Mouse (Mus musculus) forebrain, postnatal 0 days (tissue): ENCODE measurements at regions not wholly inside any gene's neighbourhood (a gene's known extent, or its start where the extent isn't known, plus 50 kb on each side); places are given as distances from the start of the nearest gene placed in this dataset.

Experiments used
- ATAC-seq: fragments of 200-750 bp; cut with Nextera tagmentation; 2 replicates; pipeline ENCODE4 v1.8.0; 2017; ENCODE audit warnings: mild to moderate bottlenecking, moderate library complexity
- DNase-seq: peaks from one replicate; pipeline ENCODE4 v3.0.0-alpha.2; 2015
- H3K27ac ChIP-seq: fragments of 300-500 bp; sonication (generic); 2 replicates; pipeline ENCODE4 v1.5.1; 2014; ENCODE audit warnings: low read depth, mild to moderate bottlenecking, antibody characterized with exemption, low read length, moderate library complexity, mixed read lengths
- H3K27me3 ChIP-seq: fragments of 300-500 bp; sonication (generic); 2 replicates; pipeline ENCODE4 v1.6.1; 2014; ENCODE audit warnings: mild to moderate bottlenecking, low read length, mixed read lengths; ENCODE audit not compliant: insufficient read depth
- H3K36me3 ChIP-seq: fragments of 300-500 bp; sonication (generic); 2 replicates; pipeline ENCODE4 v1.6.1; 2014; ENCODE audit warnings: mild to moderate bottlenecking, moderate library complexity; ENCODE audit not compliant: insufficient read depth
- H3K4me1 ChIP-seq: fragments of 300-500 bp; sonication (generic); 2 replicates; pipeline ENCODE4 v1.6.1; 2014; ENCODE audit warnings: antibody characterized with exemption; ENCODE audit not compliant: insufficient read depth
- H3K4me2 ChIP-seq: fragments of 300-500 bp; sonication (generic); 2 replicates; pipeline ENCODE4 v1.6.1; 2014; ENCODE audit warnings: low read depth, mild to moderate bottlenecking, moderate library complexity
- H3K4me3 ChIP-seq: fragments of 300-500 bp; sonication (generic); 2 replicates; pipeline ENCODE4 v1.5.1; 2014; ENCODE audit warnings: low read depth, low read length, mixed read lengths
- H3K9ac ChIP-seq: fragments of 300-500 bp; sonication (generic); 2 replicates; pipeline ENCODE4 v1.6.1; 2014; ENCODE audit warnings: mild to moderate bottlenecking
- H3K9me3 ChIP-seq: fragments of 300-500 bp; sonication (generic); 2 replicates; pipeline ENCODE4 v1.6.1; 2016; ENCODE audit warnings: low read length
- CTCF ChIP-seq: sonication (generic); IDR thresholded peaks from 2 replicates; pipeline ENCODE4 v1.5.1; 2016; ENCODE audit warnings: antibody characterized with exemption, control low read depth, low read depth
- WGBS: fragments of 180-500 bp; shearing (Covaris S2); extraction: QIAGEN DNeasy Blood & Tissue Kit; methylation state at CpG from one replicate; pipeline ENCODE4 v1.1.7; 2014; 5-methylcytosine and 5-hydroxymethylcytosine counted together

DNA sequence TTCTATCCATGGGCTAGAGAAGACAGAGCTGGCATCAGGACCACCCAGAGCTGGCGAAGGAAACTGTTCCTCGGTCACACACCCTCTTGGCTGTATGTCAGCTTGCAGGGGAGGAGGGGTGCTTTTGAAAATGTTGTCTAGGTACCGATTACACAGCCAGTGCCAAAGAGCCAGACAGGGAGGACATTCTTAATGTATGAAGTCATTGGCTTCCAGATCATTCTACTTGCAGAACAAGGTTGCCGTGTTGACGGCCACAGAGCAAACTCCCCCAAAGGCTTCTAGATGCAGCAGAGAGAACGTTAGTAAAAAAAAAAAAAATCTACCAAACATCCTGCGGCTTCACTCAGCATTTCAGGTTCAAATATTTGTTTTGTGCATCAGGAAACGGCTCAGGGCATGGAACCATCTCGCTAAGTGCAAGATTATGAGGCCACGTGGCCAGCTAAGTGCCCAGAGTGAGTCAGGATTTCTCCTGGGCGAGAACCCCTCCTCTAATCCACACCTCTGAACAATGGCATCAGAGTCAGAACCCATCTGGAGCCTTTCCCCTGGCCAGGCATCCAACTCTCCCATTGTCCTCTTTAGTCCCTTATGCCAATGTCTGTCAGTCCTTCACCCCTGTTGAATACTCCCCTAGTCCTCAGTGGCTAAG lies 80.1 kb upstream of the Ubl3 start:
- WGBS: 33% methylated on average over 11 of the region's 11 CpGs

DNA sequence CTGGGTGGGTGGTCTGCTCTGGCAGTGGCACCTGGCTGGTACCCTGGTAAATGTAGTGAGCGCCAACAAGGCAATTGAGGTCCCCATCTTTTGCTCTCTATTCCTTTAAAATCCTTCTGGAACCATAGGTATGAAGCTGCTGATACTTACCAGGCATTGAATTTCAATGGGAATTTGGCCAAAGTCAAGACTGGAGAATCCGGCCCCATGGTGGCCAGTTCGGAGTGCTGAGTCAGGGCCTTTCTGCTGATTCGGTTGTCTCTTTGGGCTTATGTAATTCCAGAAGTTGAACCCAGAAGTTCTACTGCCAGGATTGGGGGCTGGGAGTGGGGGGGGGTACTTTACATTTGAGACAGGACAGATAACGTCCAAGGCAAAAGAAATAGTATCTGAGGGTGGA lies 79.0 kb upstream of the Ubl3 start:
- WGBS: 85% methylated on average over 5 of the region's 5 CpGs
- TF ChIP-seq CTCF: no peak
- ATAC-seq: no peak

More for the DNA sequence above, 80.1 kb upstream of the Ubl3 start:
- H3K4me3 ChIP-seq: no peak overlapping the region
- no peak overlapping the region for H3K4me2 ChIP-seq
- TF ChIP-seq CTCF: no peak
- H3K36me3 ChIP-seq: no peaks in the 10 kb centered on the region
- H3K27me3 ChIP-seq: no peaks in the 10 kb centered on the region
- no peak overlapping the region for H3K9ac ChIP-seq
- no peak for DNase-seq
- peak; percentile 29; the same call in 1 of the 2 replicates for ATAC-seq
- H3K27ac ChIP-seq: no peak overlapping the region
- H3K9me3 ChIP-seq: no peaks in the 10 kb centered on the region
- H3K4me1 ChIP-seq: no peaks in the 10 kb centered on the region

DNA sequence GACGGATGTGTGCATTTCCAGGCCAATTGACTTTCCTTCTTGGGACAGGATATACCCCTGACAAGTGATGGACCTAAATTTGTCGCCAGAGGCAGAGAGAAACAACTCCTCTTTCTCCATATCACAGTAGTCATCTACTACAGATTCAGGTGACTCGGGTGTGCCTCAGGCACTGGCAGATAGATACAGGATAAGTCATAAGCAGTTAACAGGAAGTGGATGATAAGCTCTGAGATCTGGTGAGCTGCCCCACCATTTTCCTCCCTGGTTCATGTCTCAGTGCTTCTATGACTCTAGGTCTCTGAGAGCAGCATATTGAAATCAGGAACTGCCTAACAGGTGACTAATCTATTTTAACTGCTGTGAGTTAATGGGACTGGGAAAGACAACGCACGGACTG lies 73.4 kb upstream of the Ubl3 start:
- Histone ChIP-seq H3K27ac (0 out of 2 replicates have a peak overlapping the region, but pooled peaks have one; percentile 11), H3K9me3 (no peaks in the 10 kb centered on the region), H3K9ac (no peak overlapping the region), H3K4me3 (no peak overlapping the region), H3K4me1 (no peaks in the 10 kb centered on the region), H3K4me2 (no peak overlapping the region), H3K36me3 (no peaks in the 10 kb centered on the region), H3K27me3 (no peaks in the 10 kb centered on the region)
- ATAC-seq (no peak), DNase-seq (no peak)
- TF ChIP-seq CTCF: no peak
- WGBS: 94% methylated on average over 5 of the region's 5 CpGs

More for the DNA sequence above, 79.0 kb upstream of the Ubl3 start:
- Histone ChIP-seq H3K4me2 (no peak overlapping the region), H3K4me1 (no peaks in the 10 kb centered on the region), H3K4me3 (no peak overlapping the region), H3K27ac (no peak overlapping the region), H3K27me3 (no peaks in the 10 kb centered on the region), H3K9ac (no peak overlapping the region), H3K9me3 (no peaks in the 10 kb centered on the region), H3K36me3 (no peaks in the 10 kb centered on the region)
- DNase-seq: no peak

DNA sequence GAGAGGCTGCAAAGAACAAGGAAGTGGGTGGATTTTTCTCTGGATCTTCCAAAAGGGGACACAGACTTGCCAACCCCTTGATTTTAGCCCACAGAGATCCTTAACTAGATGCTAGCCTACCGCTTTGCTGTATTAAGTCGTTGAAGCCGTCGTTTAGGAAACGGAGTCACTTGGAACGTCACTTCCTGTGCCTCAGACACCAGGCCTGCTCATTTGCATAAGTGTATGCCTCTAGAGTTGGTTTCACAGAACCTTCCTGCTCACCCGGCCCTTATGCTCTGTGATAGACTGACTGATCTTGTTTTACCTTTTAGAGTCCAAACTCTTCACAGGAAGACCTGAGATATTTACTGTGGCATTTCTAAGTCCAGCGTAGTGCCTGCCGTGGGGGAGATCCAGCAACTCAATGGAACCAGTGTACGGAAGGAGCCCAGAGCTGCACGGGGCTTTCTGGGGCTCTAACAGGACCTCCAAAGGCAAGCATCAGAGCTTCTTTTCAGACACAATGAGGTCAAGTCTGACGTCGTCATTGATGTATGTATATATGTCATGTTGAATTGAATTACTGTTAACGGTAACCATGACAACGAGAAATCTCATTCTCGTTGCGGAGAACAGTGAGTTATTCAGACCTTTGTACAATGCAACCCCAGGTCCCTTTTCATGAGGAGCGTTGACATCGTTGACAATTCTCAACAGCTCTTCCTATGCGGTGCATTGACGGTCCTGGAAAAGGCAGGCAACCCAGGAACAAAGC lies 72.2 kb upstream of the Ubl3 start:
- H3K4me1 ChIP-seq: no peaks in the 10 kb centered on the region
- peak; percentile 71 for DNase-seq
- no peak overlapping the region for H3K9ac ChIP-seq
- H3K27ac ChIP-seq: 0 out of 2 replicates have a peak overlapping the region, but pooled peaks have one; percentile 11
- H3K27me3 ChIP-seq: no peaks in the 10 kb centered on the region
- H3K4me3 ChIP-seq: no peak overlapping the region
- WGBS: 26% methylated on average over 21 of the region's 21 CpGs
- H3K4me2 ChIP-seq: 0 out of 2 replicates have a peak overlapping the region, but pooled peaks have one; percentile 0
- no peak for TF ChIP-seq CTCF
- H3K9me3 ChIP-seq: no peaks in the 10 kb centered on the region
- H3K36me3 ChIP-seq: no peaks in the 10 kb centered on the region
- peak; percentile 81 for ATAC-seq

DNA sequence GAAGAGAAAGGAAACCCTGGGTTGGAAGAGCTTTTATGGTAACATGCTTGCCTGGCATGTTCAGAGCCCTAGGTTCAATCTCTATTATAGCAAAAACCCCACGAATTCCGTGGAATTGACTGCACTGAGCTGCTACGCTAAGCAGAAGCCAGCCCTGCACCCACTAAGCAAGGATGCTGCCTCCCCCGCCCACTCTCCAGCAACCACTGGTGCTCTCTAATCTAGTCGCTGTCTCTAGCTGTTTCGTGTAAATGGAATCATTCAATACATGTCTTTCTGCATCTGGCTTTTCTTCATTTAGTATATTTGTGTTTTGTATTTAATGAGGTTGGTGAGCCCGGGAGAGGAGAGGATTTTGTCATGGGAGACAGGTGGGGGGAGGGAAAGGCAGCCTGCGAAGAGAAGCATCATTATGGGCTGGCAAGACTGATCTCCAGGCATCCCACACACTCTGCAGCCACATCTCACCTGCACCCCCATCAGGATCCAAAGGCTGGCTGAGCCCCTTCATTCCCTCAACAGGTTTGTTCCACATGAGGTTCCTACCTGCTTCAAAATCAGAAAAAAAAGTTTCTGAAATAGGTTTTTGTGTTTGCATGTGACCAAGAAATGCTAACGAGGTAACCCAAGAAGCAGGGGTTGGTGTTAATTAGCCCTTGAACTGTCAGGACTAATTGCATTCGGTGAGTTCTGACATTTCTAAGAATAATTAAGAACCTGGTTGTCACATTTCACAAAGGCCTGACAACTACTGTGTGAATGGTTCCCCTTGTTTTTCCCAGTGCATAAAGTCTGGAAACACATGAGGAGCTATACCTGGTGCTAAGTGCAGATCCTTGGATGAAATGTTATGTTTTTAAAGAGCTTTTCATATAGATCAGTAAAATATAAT lies 68.6 kb upstream of the Ubl3 start:
- 0 out of 2 replicates have a peak overlapping the region, but pooled peaks have one; percentile 10 for H3K27ac ChIP-seq
- no peak overlapping the region for H3K9ac ChIP-seq
- H3K4me3 ChIP-seq: no peak overlapping the region
- no peaks in the 10 kb centered on the region for H3K9me3 ChIP-seq
- no peaks in the 10 kb centered on the region for H3K4me1 ChIP-seq
- TF ChIP-seq CTCF: no peak
- H3K27me3 ChIP-seq: no peaks in the 10 kb centered on the region
- no peaks in the 10 kb centered on the region for H3K36me3 ChIP-seq
- H3K4me2 ChIP-seq: no peak overlapping the region
- peak; percentile 34; the same call in 1 of the 2 replicates for ATAC-seq
- DNase-seq: no peak
- WGBS: 13% methylated on average over 10 of the region's 10 CpGs

DNA sequence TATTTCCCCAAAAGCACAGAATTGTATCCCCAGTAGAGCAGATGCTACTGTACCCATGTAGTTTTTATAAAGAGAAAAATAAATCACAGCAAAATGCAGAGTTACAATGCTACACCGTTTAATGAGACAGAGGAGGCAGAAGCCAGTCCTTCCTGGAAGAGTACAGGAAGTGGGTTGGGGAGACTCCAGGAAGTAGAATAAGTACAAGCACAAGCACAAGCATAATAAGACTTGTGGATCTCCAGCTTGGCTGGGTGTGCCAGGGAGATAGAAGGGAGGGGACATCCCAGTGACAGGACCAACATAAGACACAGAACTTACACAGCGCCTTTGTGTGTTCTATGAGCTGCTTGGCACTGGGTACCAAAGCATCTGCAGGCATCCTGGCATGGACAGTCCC lies 67.3 kb upstream of the Ubl3 start:
- no peak for TF ChIP-seq CTCF
- ATAC-seq (no peak), DNase-seq (no peak)
- H3K27me3 ChIP-seq: no peaks in the 10 kb centered on the region
- no peaks in the 10 kb centered on the region for H3K4me1 ChIP-seq
- WGBS: 79% methylated on average over 2 of the region's 2 CpGs
- no peak overlapping the region for H3K27ac ChIP-seq
- H3K4me2 ChIP-seq: no peak overlapping the region
- no peaks in the 10 kb centered on the region for H3K36me3 ChIP-seq
- H3K9ac ChIP-seq: no peak overlapping the region
- H3K4me3 ChIP-seq: no peak overlapping the region
- H3K9me3 ChIP-seq: no peaks in the 10 kb centered on the region
